In genomic region chr9:65822011-65822410, GRCm38 (mm10) we compare ENCODE assay signal across 26 mouse cellular contexts.
"Had no signal": no experiment of that assay in that cellular context is flagged by ENCODE, and none has a peak within 500 bp of the region (broad histone marks: within the 10 kb centered on the region; RNA-seq: fewer than 3 reads in every experiment).

No protein-coding gene starts in this region.

- H3K36me3 ChIP-seq: heart, embryonic 10.5 days; heart, embryonic 12.5 days; hindbrain, embryonic 13.5 days; hindbrain, embryonic 15.5 days; kidney, embryonic 15.5 days; limb, embryonic 15.5 days had no signal

- H3K4me3 ChIP-seq: gastrocnemius, adult 2 months; heart, embryonic 10.5 days; heart, embryonic 12.5 days; hindbrain, embryonic 13.5 days; hindbrain, embryonic 15.5 days; kidney, embryonic 15.5 days; limb, embryonic 13.5 days; limb, embryonic 15.5 days had no signal

- H3K9ac ChIP-seq: heart, embryonic 12.5 days; hindbrain, embryonic 13.5 days; hindbrain, embryonic 15.5 days; kidney, embryonic 15.5 days; limb, embryonic 13.5 days; limb, embryonic 15.5 days; liver, embryonic 14.5 days had no signal

- H3K27me3 ChIP-seq: heart, embryonic 12.5 days; hindbrain, embryonic 13.5 days; hindbrain, embryonic 15.5 days; kidney, embryonic 15.5 days; limb, embryonic 13.5 days; limb, embryonic 15.5 days had no signal

- H3K27ac ChIP-seq: gastrocnemius, adult 2 months; heart, embryonic 10.5 days; hindbrain, embryonic 13.5 days; hindbrain, embryonic 15.5 days; hindbrain, postnatal 0 days; kidney, embryonic 15.5 days; kidney, postnatal 0 days; limb, embryonic 13.5 days; limb, embryonic 15.5 days; liver, embryonic 14.5 days had no signal

- H3K9me3 ChIP-seq: heart, embryonic 10.5 days; heart, embryonic 12.5 days; hindbrain, embryonic 13.5 days; hindbrain, embryonic 15.5 days; kidney, embryonic 15.5 days; limb, embryonic 13.5 days; limb, embryonic 15.5 days had no signal

- ATAC-seq: hindbrain, postnatal 0 days; intestine, embryonic 16.5 days had no signal

- H3K4me2 ChIP-seq: heart, embryonic 12.5 days; hindbrain, embryonic 13.5 days; hindbrain, embryonic 15.5 days; kidney, embryonic 15.5 days; limb, embryonic 13.5 days; limb, embryonic 15.5 days had no signal

- DNase-seq: gastrocnemius, adult 2 months; gastrocnemius, postnatal 10 days; gastrocnemius, postnatal 25 days; heart, adult 18-20 months; heart, postnatal 10 days; heart, postnatal 36 days; kidney, adult 11 months; kidney, adult 2 months; kidney, adult 9 months; kidney, postnatal 14 days; kidney, postnatal 36 days; layer of hippocampus, adult 9-11 months; layer of hippocampus, postnatal 36 days; left cerebral cortex, postnatal 4 days; lung, adult 18-20 months had no signal
